Mouse (Mus musculus): ENCODE measurements around the gene Pick1. TPM values are rescaled to one million over a fixed set of nuclear protein-coding genes. Genes with fewer than 3 reads are reported as not detected.
"Not testable (repeated sequence)": the region's sequence is repeated elsewhere in the genome, so short reads cannot be mapped to it uniquely, and the experiment has no call there.

The Pick1 gene
- total RNA-seq, 2 experiments from 2014 or later, result 43.9 to 48.3 TPM

DNA sequence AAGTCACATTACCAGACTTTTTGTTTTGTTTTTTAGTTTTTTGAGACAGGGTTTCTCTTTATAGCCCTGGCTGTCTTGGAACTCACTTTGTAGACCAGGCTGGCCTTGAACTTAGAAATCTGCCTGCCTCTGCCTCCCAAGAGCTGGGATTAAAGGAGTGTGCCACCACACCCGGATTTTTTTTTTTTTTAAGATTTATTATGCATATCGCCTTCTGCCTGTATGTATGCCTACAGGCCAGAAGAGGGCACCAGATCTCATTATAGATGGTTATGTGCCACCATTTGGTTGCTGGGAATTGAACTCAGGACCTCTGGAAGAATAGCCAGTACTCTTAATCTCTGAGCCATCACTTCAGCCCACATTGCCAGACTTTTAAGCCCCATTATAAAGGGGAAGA lies 3.2 kb upstream of the Pick1 start:
- DNase-seq, result not testable (repeated sequence)

DNA sequence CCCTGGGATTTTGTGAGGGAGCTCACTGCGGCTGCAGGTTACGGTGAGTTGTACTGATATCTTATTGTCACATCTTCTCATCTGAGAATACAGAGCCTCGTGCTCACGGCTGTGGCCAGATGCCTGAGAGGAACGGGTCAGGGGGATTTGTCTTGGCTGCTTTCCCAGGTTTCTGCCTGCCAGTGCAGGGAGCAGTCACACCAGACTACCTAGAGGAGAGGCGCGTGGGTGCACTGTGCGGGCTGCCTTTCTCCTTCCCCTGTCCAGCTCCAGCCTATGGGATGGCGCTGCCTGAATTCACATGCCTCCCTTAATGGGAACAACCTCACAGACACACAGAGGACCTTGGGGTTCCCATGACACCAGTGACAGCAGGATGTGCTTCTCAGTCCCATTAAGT lies 6.3 kb downstream of the Pick1 start:
- DNase-seq, result no peak

DNA sequence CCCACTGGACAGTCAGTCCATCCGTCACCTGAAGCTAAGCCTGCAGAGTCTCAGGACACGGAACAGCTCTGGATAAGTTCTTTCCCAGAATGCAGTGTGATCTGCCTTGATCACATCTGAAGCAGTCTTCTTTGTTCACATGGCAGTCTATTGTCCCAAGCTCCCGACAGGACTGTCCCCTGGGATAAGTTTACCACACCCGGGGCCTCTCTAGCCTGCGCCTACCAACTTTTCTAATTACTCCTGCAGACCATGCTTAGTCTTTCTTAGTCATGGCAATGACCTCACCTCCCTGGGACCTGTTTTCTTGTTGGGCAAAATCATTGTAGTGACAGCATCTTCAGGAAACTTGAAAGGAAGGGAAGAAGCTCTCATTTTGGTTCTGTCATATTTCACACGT lies 9.1 kb downstream of the Pick1 start:
- no peak for DNase-seq

DNA sequence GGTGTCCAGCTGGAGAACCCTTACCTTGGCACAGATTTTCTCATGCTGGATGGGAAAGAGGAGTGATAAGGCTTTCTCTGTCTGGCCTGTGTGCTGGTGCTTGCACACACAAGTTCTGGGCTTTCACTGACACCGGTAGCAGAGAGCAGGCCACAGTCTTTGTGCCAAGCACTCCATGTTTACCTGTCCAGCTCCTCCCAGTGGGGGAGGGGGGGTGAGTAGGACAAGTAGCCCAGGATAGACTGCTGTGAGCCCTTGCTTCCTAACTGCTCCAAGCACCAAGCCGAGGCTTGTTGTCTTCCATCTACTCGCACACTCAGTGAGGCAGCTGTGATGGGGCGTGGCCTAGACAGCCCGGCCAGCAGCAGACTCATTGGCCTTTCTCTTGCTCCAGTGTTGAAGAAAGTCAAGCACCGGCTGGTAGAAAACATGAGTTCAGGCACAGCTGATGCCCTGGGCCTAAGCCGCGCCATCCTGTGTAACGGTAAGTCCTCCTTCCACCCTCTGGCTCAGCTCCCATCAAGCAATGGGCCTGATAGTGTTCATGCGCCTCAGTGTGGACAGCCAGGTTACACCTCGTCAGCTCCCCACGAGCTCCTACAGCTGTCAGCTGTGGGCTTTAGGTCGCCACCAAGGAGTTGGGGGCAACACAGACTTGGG lies 13.7 kb downstream of the Pick1 start:
- DNase-seq, result no peak

DNA sequence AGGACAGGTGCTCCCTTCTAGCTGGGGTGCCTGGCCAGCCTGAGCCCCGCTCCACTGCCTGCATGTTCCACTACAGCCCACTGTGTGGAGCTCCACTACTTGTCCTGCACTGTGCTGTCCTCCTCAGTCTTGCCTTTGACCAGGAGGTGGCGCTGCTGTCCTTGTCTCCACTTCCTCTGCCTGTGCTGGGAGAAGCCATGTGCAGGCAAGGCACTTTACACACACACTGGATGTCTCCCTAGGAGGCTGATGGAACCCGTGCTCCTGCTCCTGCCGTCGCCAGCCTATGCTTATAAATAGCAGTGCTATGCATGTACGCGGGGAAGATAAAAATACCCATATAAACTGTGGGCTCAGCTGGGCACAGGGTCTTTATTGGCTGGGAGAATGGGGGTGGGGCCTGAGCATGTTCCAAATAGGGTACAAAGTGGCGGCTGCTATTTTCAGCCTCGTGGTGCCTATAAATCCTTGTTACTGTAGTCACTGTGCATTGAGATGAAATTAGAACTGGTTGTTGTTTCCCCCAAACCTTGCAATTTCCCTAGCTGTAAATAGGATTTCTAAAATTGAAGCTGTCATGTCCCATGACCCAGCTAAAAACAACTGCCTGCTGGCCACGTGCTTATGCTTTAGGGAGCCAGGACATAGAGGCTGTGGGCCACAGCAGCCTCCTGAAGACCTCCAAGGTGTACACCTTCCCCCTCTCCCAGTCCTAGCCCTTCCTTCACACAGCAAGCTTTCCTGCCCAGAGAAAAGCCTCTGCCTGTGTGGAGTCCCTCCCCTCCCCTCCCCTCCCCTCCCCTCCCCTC lies 14.5 kb downstream of the Pick1 start:
- peak; percentile 96 to 97 for DNase-seq

DNA sequence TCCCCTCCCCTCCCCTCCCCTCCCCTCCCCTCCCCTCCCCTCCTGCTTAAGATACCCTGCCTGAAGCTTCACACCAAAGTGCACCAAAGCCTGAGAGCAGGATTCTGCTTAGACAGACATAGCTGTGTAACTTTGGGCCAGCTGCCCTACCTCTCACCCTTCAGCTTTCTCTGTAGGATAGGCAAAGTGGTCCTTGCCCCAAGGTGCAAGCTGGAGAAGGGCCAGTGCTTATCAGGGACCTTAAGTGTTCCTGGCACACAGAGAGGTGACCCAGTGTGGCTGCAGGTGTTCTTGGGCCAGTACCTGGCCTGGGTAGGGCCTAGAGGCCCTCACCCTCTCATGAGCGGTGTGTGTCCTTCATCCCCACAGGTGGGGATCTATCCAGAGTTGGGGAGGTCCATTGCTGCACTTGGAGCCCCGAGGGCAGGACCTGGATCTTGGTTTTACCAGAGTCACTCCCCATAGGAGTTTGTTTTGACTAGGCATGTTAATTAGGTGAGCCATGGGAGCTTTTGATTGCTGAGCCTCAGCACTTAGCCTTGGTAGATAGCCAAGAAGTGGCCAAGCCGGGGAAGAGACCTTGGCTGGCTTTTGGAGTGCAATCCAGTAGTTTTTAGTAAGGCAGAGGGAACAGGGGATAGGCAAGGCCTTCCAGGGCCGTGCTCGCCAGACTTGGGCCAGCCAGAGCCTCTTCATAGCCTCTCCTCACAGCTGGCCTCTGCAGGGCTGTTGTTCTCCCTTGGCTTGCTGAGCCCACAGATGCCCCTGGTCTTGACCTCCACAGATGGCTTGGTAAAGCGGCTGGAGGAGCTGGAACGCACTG lies 15.3 kb downstream of the Pick1 start:
- no peak for DNase-seq

DNA sequence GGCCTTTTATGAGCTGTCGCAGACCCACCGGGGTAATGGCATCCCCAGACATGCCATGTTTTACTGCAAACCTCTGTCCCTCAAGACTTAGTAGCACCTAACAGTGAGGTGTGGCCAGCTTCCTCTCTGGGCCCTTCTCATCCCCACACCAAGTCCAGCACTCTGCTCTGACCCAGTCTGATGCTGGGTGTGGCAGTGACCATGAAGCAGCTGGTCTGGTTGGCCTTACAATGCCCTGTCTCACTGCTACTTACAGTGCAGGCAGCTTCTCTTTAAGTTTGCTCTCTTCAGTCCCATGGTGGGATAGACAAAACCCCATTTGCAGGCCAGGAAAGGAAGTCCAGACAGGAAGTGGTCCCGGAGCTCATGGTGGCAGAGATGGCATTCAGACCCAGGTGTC lies 16.3 kb downstream of the Pick1 start:
- DNase-seq, result no peak

DNA sequence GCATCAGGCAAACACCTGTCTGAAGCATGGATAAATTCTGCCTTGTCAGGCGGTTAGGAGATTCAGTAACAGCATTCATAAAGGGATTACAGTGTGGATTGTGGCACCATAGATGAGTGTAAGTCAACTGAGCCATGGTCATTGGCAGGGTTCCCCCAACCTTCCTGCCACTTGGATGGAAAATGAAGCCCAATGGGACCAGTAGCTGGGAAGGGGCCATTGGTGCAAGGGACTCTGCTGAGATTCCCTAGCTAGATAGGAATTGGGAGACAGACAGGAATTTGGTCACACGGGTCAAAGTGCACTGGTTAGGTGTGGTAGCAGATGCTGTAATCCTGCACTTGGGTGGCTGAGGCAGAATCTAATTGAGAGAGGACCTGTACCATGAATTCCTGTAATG lies 21.3 kb downstream of the Pick1 start:
- no peak for DNase-seq

DNA sequence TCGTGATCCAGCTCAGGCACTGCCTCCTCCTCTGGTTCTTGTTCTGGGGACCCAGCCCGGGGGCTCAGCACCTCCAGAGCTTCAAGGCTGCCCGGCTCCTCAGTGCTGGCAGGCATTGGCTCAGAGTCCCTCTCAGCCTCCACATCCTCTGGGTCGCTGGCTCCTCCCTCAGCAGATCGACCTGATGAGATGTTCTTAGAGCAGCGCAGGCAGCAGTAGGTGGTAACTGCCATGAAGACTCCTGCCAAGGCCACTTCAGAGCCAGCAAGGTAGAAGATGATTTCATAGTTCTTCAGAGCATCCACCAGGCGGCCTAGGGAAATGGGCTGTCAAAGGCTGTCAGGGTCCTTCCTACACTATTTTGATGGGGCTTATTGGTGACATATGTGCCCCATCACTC lies 22.2 kb downstream of the Pick1 start:
- no peak for DNase-seq

DNA sequence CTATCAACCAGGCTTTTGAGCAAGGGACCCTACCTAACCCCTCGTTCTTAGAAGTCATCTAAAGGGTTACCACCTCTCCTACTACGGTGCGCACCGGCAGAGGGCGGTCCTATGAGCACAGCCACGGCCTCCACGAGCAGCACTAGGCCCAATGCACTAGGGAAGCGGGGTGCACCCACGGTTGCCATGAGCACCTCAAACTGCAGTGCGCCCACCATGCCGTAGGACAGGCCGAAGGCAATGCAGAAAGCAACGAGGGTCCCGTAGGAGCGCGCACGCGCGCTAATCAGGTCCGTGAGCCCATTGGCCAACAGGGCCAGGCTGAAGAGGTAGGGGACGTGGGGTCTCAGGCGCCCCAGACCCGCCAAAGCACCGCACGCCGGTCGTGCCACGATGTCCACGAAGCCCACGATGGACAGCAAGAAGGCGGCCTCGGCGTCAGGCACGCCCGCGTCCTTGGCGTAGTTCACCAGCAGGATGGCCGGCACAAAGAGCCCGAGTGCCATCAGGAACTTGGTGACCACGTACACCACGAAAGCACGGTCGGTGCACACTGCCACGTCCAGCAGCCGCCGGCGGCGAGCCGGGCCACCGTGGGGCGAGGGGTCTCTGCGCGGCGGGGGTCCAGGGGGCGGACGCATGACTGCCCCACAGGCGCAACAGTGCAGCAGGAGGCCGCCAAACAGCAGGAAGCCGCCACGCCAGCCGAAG lies 23.0 kb downstream of the Pick1 start:
- peak in 1 of 2 experiments; percentile 26 for DNase-seq

DNA sequence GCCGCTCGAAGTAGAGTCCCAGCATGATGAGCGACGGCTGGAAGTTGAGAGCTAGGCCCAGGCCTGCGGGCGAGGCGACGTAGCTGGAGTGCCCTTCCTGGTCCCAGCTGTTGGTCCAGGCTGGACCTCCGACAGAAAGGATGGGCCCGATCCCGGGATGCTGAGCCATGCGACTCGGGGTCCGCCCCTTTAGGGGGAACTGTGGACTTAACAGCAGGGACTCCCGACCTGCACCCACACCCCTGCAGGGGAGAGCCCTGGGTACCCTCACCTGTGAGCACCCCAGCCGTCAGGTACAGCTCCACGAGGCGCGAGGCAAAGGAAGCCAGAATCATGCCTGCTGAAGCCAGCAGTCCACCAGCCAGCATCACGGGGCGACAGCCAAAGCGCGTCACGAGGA lies 23.6 kb downstream of the Pick1 start:
- no peak for DNase-seq

DNA sequence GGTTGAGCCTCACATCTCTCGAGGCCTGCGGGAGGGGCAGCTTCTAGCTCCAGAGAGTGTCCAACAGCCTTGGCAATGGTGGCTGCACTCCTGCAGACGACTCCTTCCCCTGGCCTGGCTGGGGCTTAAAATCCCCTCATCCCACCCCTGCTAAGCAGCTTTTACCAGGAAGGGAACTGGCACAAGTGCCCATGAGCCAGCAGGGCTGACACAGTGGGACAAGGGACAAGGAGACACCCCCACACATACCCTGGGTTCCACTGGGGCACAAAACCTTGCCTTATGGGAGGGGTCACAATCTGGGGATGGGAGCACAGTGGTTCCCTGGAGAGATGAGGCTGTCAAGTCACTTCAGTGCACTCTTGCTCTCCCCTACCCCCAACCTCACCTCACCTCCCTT lies 25.7 kb downstream of the Pick1 start, which contains the start of gene Slc16a8:
Gene Slc16a8 (minus strand): TSS at position 101 of the 400 bp plus-strand sequence.
- DNase-seq, result no peak

DNA sequence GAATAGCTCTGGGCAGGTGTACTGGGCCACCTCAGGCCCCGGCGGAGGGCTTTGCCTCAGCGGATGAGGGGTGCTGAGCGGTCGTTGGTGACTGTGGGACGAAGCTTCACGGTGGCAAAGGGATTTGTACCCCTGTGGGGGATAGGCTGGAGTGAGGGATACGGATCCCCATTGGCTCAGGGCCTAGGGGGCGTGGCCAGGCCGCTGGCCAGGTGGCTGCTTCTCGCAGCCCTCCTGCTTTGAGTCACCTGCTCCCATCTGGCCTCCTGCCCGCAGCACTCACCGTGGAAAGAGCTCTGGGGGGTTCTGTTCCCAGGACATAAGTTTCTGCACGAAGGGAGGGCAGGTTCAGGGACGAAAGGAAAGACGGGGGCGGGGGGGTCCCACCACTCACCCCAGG lies 29.5 kb downstream of the Pick1 start:
- no peak for DNase-seq

DNA sequence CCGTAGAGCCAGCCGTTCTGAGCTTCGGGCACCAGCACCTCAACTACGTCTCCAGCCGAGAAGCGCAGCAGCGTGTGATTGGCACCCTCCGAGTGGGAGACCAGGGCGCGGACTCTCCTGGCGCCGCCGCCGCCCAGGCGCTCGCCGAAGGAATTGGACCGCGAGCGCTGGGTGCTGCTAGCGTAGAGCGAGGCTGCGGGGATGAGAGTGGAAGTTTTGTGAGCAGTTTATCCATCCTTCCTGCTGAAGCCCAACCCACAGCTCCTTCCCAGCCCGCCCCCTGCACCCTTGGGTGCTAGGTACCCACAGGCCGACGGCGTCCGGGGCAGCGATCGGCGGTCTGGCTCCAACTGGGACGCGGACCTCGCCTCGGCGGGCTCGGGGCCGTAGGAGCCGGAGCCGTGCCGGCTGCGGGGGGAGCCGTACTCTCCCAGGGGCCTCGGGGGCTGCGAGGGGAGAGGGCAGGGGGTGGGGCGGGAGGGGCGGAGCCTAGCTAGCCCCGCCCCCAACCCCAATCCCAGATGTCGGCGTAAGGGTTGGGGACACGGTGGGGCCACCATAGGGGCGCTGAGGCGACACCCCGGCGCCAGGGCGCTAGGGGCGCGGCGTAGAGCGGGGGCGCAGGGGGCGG lies 32.2 kb downstream of the Pick1 start:
- peak; percentile 30 to 35 for DNase-seq

DNA sequence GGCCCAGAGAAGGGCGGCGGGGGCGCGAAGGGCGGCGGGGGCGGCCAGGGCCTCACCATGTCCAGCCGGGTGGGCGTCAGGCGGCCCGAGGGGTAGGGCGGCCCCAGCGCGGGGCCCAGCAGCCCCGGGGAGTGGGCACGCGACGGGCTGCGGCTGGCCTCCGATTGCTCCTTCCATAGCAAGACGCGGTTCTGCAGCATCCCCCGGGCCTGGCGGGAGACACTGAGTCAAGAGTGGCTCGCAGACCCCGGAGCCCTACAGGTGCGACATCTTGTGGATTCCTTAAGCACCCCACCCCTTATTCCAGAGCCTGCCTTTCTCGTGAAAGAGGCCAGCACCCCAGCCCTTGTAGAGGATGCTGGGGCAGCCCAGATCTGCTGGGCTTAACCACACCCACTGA lies 32.8 kb downstream of the Pick1 start:
- no peak for DNase-seq

DNA sequence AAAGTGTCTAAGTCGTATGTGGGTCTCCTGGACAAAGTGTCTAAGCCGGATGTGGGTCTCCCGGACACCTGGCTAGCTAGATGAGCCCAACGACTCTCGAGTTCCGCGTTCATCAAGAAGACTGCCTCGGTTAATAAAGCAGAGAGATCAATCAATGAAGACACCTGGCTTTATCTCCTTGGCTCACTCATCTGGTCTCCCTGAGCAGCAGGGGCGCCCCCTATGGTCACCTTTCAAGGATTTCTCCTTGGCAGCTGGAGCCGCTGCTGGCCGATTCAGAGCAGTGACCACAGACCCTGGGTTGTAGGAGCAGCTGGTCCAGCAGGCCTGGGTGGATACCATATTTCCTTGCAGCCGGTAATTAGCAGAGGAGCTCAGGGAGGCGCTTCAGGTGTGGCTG lies 33.4 kb downstream of the Pick1 start:
- DNase-seq, result no peak

DNA sequence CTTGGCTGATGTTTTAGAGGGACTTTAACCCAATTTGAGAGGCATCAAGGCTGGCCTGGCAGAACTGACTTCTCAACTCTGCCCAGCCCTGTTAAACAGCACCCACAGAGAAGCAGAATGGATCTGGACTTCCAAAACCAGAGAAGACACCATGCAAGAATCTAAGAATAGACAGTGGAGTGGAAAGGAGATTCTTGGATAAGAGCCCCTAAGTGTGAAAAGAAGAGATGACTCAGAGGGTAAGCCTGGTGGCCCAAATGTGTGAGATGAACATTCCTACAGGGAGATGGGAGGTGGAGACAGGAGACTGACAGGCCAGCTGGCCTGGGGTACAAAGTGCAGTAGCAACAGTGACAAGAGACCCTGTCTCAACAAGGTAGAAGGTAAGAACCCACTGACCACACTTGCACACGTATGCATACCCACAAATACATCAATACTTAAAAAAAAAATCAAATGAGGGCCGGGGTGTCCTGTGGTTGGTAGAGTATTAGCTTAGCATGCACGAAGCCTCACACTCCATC lies 33.9 kb downstream of the Pick1 start:
- no peak for DNase-seq

DNA sequence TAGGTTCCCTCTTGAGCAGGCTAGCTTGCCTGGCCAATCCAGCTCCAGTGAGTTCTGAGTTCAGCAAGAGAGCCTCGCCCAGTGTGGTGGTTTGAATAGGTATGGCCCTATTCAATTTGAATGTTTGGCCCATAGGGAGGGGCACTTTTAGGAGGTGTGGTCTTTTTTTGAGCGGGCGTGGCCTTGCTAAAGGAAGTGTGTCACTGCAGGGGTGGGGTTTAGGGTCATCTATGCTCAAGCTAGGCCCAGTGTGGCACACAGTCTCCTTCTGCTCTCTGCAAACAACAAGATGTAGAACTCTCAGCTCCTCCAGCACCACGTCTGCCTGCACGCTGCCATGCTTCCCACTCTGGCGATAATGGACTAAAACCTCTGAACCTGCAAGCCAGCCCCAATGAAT lies 34.8 kb downstream of the Pick1 start:
- no peak for DNase-seq

DNA sequence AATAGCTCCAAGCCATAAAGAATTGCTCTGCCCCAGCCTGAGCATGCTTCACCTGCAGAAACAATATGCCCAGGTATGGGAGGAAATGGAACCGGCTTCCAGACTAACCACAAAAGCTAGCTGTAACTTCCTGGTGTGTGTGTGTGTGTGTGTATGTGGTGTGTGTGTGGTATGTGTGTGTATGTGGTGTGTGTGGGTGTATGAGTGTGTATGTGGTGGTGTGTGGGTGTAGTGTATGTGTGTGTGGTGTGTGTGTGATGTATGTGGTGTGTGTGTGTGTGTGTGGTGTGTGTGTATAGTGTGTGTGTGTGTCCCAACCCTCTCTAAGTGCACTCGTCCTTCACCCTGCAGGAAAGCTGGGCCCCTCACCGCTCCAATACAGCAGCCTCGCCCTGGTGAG lies 36.4 kb downstream of the Pick1 start:
- no peak for DNase-seq

DNA sequence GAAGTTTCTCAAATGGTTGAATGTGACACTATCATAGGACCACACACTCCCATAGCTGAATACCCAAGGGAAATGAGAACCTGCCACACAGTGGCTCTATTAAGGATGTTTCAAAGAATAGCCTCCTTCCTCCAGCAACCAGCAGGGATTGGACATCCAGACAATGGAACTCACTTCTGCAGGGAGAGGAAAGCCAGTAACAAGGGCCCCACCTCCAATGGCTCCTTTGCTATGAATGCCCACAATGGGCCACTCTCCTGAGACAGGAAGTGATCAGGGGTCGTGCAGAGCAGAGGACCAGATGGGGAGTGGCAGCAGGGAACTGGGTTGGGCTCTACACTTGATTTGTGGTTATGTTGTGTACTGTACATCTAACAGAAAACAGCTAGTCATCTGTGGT lies 39.5 kb downstream of the Pick1 start:
- no peak for DNase-seq

DNA sequence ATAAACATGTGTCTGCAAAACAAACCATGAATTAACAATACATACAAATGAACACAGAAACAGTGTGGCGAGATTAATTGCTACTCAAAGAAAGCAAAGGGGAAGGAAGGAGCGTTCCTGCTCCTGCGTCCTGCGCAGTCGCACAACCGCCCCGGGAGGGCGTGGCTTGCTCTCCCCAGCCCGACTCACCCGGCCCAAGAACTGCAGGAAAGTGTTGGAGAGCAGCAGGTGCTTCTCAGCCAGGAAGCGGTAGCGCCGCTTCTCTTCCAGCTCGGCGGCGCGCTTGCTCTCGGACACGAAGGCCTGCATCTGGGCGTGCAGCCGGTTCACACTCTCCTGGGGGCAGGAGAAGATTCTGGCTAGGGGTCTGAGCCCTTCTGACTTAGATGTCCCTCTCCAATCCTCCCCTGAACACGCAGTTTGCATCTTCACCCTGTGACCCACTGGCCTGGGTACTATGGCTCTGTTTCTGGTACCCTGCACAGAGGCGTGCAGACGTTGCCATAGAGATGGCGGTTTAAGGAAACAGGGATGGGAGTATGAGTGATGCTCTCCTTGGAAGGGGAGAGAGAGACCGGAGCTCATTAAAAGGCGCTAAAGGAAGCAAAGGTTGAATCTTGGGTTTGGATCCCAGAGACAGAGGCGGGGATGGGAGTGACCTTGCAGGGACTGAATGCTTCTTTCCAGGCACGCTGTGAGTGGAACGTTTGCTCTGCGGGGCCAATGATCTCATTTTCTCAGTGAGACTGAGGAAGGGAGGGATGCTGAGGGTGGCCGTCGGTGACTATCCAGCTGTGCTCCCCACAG lies 41.5 kb downstream of the Pick1 start:
- peak in 1 of 2 experiments; percentile 55 for DNase-seq
